Mouse (Mus musculus): ENCODE data around the gene Nsun2.
A peak's percentile ranks its signal among the peaks of the same experiment; 100 is the strongest.
"Not testable (repeated sequence)": the region's sequence is repeated elsewhere in the genome, so short reads cannot be mapped to it uniquely, and the experiment has no call there.

Nsun2 gene

DNA sequence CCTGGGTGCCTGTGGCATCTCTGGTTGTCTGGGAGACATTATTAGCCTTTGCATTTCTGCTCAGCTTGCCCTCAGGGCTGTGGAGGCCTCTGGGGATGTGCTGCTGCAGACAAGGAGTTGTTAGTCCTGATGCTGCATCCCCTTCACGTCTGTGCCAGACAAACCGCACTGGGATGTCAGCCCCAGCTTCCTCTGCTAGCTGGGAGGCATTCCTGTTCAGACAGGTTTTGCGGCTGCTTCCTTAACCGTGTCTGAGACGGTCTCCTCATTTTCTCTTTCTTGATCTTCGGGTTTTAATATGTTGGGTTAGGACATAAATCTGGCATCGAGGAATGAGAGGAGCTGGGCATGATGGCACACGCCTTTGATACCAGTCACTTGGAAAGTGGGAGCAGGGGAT, 58.7 kb downstream of the Nsun2 start:
- no peak for DNase-seq (ENCODE audit: low spot score)

DNA sequence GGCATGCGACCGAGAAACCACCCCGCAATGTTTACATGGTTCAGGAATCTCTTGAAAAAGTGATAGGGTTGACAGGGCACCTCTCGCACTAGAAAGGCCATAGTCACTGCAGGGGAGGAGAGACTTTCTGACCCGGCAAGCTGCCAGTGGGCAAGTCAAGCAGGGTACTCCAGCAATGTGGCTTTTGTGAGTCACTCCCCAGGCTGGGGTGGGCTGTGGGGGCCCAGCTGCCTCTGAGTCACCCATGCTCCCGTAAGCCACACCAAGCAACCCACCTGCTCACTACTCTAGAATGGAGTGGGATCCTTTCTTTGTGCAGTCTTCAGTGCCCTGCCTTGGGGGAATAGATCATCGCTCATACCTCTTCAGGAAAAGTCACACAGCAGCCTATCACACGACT, 59.9 kb downstream of the Nsun2 start:
- no peak for DNase-seq (ENCODE audit: low spot score)

DNA sequence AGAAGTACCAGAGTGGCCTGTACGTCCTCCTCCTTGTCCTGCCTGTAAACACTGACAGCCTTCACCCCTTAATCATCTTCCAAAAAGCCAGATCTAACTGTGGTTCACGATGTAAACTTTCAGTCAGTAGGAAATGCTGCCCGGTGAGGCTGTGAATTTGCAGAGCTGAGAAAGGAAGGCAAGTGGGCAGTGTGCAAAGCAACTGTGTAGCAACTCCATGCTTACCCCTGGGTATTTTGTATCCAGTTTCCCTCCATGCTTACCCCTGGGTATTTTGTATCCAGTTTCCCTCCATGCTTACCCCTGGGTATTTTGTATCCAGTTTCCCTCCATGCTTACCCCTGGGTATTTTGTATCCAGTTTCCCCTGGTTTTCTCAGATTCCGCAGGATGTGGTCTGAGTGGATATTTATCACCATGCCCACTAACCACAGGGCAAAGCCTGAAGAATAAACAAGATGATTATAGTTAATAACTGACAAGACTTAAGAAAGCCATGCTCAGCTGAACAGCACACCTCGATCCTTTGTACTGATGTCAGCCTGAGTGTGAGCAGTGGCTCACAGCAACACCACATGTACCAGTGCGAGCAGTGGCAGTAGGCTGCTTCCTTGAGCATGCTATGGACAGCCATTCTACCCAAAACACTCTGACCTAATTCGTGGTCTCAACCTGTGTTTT, 61.2 kb downstream of the Nsun2 start:
- DNase-seq (ENCODE audit: low spot score), result no peak

DNA sequence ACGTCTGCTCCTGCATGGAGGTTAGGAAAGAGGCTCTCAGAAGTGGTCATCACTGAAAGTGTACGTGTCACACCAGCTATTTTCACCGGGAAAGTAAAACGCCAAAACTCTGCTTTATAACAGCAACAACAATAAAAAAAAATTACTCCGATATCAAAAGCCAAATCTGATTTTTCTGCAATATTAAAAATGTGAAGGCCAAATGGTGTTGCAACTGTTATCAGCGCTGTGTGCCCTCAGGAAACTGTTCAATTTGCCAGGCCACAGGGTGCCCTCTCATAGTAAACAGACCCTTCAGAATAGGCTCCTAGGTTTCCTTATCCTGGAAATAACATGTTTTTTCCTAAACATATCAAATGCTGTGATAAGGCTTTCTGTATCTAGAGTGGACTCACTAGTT, 62.4 kb downstream of the Nsun2 start:
- no peak for DNase-seq (ENCODE audit: low spot score)

DNA sequence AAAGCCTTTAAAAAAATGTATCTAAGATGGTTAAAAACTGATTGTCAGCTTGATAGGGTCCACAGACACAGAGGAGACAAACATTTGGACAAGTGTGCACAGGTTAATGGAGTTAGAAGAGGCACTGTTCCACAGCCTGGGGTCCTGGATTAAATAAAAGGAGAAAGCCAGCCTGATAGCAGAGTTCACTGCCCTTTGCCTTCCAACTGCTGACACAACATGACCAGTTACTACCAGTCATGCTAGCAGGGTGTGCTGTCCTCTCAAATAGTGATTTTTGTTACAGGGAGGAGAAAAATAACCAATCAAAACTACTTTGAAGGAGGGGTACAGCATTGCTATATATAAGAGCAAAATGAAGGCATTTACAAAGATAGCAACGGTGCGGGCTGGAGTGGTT, 63.0 kb downstream of the Nsun2 start:
- DNase-seq (ENCODE audit: low spot score), result no peak

DNA sequence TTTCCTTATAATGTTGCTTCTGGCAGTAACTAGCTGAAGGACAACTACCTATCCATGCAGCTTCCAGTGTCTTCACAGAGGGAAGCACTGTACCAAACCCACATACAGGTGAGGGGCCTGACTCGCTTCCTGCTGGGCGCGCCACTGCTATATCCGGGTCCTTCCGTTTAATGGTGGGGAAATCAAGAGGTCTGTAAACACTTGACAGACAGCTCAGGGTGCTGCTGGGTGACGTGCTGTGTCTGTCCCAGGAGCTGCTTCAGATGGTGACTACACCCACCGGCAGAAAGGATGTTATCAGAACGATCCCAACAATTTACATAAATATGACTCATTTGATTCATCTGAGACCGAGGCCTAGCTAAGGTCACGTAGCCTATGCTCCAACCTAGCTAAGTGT, 65.3 kb downstream of the Nsun2 start:
- DNase-seq (ENCODE audit: low spot score), result no peak

DNA sequence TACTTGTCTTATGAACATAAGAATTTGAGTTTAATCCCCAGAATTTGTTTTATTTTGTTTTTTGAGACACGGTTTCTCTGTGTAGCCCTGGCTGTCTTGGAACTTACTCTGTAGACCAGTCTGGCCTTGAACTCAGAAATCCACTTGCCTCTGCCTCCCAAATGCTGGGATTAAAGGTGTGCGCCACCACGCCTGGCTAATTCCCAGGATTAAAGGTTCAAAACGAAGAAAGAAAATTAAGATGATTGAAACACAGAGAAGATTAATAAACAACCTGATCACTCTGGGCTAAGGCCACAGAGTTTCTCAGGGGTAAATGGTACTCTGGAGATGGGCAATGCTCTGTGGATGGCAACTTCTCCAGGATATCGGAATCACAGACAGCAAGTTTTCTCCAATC, 67.3 kb downstream of the Nsun2 start:
- DNase-seq (ENCODE audit: low spot score), result not testable (repeated sequence)

DNA sequence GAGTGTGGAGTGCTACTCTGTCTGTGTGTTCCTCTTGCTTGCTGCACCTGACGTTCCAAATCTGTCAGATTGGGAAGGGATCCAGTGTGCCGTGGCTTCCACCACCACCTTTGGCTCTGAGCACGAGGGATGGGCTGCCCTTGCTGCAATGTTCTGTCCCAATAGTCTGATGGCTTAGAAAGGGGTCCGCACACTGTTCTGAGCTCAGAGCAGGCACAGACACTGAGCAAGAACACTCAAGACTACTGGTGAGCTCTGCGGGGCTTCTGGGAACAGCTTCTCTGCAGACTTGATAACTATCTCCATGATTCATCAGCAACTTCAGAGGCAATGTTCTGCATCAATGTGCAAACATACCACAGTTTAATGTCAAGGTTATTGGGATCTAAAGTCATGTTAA, 67.8 kb downstream of the Nsun2 start:
- DNase-seq (ENCODE audit: low spot score), result no peak

DNA sequence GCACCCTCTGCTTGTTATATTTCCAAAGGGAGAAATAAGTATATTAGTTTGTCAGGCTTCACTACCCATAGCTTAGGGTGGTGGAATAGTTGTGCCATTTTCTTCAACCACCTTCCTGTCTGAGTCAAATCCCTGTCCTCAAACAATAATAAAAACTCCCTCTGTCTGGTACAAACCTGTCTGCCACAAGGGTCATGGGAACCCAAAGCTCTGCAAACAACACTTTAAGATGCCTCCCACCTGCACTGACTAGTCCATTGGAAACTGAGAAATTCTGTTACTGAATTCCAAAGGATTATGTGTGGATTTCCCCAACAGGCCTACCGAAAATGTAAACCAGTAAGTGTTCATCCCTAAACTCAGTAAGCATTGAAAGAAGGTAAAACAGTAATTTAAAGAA, 71.1 kb downstream of the Nsun2 start:
- no peak for DNase-seq (ENCODE audit: low spot score)

DNA sequence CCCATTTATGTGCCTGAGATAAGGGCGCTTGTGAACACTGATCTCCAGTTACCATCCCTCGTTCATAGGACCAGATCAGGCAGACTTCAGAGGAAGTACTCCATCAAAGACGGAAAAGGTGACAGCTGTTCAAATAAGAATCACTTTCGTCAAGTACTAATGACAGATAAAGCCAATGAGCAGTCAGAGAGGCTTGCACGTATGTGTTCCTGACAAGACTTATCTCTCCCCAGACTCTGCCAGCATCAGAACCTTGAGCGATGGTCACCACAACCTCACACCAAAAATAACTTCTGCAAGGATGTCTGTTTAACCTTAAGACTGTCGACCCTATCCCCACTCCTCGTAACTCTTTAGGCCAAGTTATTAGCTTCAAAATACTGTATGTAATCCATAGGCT, 75.2 kb downstream of the Nsun2 start:
- no peak for DNase-seq (ENCODE audit: low spot score)

DNA sequence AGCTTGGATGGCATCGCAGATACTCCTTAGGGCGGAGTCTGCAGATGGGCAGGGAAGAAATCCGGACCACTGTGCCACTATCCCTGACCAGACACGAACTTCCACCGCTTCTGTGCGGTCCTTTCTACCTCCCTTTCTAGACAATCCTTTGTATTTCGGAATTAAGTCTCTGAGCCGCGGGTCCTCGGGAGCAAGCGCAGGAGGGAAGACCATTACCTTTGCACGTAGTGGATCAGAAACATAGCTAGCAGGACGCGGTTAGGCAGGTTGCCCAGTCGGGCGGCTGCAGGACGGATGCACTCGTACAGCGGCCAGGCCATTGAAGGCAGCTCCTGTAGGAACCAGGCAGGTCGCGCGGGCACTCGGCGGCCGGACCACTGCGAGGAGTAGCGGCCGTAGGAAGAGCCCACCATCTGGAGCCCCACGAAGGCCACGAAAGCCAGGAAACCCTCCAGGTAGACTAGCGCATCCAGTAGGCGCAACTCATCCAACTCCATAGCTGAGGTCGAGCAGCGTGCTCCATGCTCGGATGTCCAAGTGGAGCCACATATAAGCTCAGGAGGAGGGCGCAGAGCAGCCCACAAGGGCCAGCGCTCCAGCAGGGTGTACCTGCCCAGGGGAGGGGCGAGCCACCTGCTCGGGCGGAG, 77.3 kb downstream of the Nsun2 start:
- no peak for DNase-seq (ENCODE audit: low spot score)

DNA sequence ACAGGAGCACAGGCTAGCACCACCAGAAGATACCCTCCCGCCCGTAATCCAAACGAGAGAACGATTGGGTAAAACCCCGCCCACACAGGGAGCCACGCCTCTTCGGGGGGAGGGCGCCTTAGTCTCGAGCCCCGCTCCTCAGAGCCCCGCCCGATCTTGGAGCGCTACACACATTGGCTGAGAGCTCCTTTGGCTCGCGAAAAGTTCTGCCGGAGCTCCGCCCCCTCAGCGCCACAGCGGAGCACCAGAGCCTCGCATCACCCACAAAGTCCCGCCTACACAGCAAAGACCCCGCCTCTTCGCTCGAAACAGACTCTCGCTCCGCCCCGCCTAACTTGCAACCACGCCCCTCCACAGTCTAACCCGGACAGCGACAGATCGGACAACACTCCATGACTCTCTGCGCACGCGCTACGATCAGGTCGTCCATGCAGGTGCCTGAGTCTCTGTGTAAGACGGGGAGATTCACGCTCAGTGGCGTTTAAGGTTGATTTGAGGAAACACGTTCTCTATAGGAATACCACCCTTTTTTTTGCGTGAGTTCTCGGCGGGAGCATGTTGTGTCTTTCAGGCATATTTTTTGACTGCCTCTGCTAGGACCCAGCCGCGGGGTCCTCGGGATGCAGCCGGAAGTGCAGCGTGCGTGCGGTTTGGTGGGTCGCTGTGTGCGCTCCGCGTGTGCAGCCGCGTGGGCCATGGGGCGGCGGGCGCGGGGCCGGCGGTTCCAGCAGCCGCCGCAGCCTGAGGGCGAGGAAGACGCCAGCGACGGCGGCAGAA, 78.0 kb downstream of the Nsun2 start, which contains the start of gene Srd5a1:
Gene Srd5a1, minus strand, starts transcription at position 45 of the 777 bp plus-strand sequence.
- peak; percentile 99 for DNase-seq (ENCODE audit: low spot score)

DNA sequence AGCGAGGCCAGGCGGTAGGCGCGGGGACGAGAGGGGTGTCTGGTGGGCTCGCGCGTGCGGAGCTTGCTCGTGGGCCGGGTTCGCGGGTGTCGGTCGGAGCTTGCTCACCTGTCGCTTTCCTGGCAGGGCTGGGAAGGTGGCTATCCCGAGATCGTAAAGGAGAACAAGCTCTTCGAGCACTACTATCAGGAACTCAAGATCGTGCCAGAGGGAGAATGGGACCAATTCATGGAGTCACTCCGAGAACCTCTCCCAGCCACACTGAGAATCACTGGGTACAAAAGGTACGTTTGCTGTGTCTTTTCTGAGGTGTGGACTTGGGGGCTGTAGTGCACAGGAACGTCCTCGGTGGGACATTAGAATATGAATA, 78.6 kb downstream of the Nsun2 start:
- no peak for DNase-seq (ENCODE audit: low spot score)

DNA sequence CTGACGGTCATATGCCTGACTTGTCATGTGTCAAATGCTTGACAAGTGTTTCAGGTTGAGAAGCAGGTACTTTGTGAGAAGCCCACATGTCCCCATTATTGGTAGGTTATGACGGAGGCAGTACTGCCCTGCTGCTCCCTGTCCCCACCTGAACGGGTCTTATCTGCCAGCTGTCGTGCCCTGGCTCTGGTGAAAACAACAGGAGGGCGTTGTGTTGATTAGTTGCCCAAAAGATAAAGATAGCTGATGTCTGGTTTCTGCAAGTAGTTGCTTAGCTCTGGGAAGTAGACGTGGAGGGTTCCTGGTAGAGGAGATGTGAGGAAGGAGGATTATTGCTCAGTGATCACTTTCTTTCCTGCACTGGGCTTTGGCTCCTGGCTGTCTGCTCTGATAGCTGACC, 83.2 kb downstream of the Nsun2 start:
- DNase-seq (ENCODE audit: low spot score), result no peak

DNA sequence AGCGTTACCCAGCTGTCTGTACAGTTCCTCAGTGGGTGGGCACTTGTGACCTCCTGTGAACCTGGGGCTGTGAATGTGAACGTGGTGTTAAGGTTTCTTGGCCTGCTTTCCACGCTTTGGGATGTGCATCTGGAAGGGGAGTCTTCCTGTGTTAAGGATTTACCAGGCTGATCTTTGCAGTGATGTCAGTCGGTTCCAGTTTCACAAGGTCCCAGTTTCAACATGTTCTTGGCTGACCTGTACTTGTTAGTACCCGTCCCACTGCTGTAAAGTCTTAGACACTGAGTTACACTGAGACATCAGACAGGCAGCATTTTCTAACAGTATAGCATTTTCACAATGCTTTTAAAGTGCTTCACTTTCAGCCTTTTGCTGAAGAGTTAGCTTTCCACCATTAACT, 90.3 kb downstream of the Nsun2 start:
- DNase-seq (ENCODE audit: low spot score), result no peak

DNA sequence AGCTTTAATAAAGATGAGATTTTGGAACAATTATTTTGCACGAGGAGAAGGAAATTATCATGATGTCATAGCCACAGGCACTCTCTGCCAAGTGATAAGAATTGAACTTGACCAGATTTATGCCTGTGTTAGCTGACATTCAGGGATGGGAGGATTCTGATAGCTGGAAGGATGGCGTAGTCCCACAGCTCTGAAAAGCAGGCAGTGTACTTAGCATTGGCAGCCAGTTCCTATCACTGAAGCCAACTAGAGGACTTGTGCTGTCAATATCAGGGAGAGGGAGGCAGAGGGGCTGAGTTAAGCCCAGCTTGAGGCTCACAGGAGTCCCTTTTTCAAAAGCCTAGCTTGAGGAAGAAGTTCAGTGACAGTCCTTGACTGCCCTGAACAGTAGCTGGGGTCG, 91.0 kb downstream of the Nsun2 start:
- DNase-seq (ENCODE audit: low spot score), result no peak

DNA sequence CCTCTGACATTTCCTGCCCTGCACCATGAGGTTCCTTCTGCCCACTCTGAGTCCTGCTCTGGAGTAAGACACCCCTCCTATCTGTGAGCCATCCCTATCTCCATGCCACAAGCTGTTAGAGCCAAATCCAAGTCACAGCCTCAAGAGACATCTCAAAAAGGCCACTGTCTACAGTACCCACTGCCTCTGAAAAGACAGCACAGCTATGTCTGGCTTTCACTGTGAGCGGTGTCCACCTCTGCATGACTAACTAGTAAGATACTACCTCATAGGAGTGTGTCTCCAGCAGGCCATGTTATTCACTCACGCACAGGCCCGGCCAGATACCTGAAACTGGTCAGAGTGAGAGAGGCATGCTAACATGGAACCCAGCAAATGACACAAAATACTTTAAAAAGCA, 94.4 kb downstream of the Nsun2 start:
- DNase-seq (ENCODE audit: low spot score), result no peak

DNA sequence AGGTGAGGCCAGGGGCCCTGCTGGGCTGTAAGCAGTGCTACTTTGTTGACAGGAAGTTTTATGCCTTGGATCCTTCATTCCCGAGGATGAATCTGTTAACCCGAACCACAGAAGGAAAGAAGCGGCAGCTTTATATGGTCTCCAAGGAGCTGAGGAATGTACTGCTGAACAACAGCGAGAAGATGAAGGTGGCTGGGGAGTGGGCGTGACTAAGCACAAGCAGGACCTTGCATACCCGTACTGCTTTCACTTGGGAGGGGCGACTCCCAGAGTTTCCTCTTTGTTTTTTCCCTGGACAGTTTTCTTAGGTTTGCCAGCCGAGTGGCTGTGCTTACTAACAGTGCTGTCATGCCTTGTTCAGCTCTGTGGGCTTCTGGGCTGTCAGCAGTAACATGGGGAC, 97.0 kb downstream of the Nsun2 start:
- no peak for DNase-seq (ENCODE audit: low spot score)

DNA sequence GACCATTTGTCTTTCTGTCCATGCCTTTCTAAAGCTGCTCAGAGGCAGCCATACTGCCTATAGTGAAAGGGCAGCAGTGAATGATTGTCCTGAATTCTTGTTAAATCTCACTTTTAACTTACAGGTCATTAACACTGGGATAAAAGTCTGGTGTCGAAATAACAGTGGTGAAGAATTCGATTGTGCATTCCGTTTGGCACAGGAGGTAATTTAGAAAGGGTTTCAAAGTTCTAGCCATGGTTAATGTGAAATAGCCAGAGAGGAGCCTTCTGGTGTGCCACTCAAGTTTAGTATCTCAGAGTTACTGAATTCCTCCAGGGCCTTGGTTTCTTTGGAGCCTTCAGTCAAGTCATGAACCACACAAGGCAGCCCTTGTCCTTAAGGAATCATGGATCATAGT, 97.6 kb downstream of the Nsun2 start:
- no peak for DNase-seq (ENCODE audit: low spot score)

DNA sequence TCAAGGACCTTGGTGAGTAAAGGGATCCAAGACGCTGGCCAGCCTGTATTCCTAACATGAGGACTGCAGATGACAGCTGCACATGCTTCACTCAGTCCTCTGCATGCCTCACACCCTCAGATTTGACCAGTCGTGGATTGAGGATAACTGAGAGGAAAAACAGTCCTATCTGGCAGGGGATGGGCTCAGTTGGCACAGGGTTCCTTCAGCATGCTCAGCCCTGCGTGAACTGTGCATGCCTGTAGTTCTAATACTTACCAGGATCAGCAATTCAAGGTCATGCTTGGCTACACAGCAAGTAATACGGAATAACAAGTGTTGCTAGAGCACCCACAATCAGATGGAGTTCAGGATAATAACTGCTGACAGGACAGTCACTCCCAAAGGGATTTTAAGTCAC, 98.1 kb downstream of the Nsun2 start:
- no peak for DNase-seq (ENCODE audit: low spot score)

DNA sequence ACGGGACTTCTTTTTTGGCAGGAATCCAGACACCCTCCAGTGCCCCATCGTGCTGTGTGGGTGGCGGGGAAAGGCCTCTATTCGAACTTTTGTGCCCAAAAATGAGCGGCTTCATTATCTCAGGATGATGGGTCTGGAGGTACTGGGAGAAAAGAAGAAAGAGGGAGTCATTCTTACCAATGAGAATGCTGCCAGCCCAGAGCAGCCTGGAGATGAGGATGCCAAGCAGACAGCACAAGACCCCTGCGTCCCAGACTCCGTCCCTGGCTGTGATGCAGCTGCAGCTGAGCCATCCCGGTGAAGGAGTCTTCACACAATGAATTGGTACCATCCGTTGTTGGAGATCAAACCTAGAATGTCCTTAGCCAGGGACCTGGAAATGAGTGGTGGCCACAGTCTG, 100.0 kb downstream of the Nsun2 start:
- DNase-seq (ENCODE audit: low spot score), result no peak

DNA sequence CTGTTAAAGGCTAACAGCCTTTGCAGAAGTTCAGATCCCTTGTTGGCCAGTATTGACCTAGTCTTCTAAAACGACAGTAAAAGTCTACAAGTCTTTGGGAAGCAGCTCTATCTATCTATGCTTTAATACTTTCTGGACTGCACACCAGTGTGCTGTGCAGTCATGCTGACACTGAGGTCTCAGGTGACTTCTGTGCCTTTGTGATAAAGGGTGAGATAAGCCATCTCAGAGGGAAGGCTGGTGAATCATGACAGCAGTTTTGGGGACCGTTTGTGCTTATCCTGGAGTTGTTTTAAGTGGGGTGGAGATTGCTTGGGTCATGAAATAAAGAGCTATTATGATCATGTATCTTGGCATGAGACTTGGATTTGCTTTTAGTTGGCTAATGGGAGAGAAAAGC, 100.4 kb downstream of the Nsun2 start:
- no peak for DNase-seq (ENCODE audit: low spot score)

DNA sequence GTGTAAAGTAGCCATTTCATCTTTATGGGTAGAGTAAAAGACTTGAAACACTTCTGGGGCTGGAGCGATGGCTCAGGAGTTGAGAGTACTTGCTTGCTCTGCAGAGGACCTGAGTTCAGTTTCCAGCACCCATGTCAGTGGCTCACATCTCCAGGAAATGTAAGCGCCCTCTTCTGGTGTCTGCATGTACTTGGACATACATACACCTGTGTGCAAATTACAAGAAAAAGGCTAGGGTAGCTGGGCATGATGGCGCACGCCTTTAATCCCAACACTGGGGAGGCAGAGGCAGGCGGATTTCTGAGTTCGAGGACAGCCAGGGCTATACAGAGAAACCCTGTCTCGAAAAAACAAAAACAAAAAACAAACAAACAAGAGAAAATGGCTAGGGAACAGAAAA, 102.3 kb downstream of the Nsun2 start:
- DNase-seq (ENCODE audit: low spot score), result not testable (repeated sequence)

Data from ovary, postnatal 36 days (tissue).